Comparison of ENCODE assay signal across 19 mouse cellular contexts in genomic region chr7:128452731-128453130, GRCm38 (mm10). TPM values are rescaled to one million over a fixed set of nuclear protein-coding genes. Genes with fewer than 3 reads are reported as not detected.
DNase-seq lines count a peak whose midpoint lies in the region; ATAC-seq lines count a peak whose summit lies in the region.
"Had no signal": no experiment of that assay in that cellular context is flagged by ENCODE, and none has a peak within 500 bp of the region (broad histone marks: within the 10 kb centered on the region; RNA-seq: fewer than 3 reads in every experiment).

No protein-coding gene starts in this region.

- no peaks in the 10 kb centered on the region for H3K9me3 ChIP-seq in forebrain, embryonic 14.5 days (replicated peaks; ENCODE audit: control insufficient read depth, low read length)
- H3K9me3 ChIP-seq: G1E had no signal

- H3K4me3 ChIP-seq in forebrain, embryonic 14.5 days (ENCODE audit: low read depth, low read length) = no peak overlapping the region

- no peak overlapping the region for H3K27ac ChIP-seq in forebrain, embryonic 14.5 days (ENCODE audit: low read depth, low read length)

- H3K36me3 ChIP-seq in forebrain, embryonic 14.5 days (ENCODE audit: control insufficient read depth, insufficient read depth, low read length) = peaks cover 50% of the 10 kb centered on the region

- no peaks in the 10 kb centered on the region for H3K27me3 ChIP-seq in forebrain, embryonic 14.5 days (replicated peaks; ENCODE audit: control insufficient read depth, insufficient read depth, low read length)
- H3K27me3 ChIP-seq: CH12.LX, Patski had no signal

- H3K9ac ChIP-seq in forebrain, embryonic 14.5 days (ENCODE audit: low read length) = no peak overlapping the region

- WGBS in forebrain, embryonic 14.5 days = 90% methylated on average over 1 of the region's 1 CpGs

- H3K4me2 ChIP-seq in forebrain, embryonic 14.5 days (ENCODE audit: low read length) = no peak overlapping the region

- DNase-seq in brain, adult 2 months (ENCODE audit: low read depth, low spot score) = peak; percentile 52
- DNase-seq in forebrain, embryonic 14.5 days (ENCODE audit: low spot score) = no peak
- DNase-seq: adrenal gland, adult 2 months; adrenal gland, adult 8-10 months; adrenal gland, postnatal 10 days; adrenal gland, postnatal 14 days; adrenal gland, postnatal 25 days; adrenal gland, postnatal 36 days; B cell, adult 2 months; cerebellum, adult 11 months; cerebellum, adult 11-12 months; cerebellum, adult 18-20 months; cerebellum, adult 2 months; cerebellum, adult 8-10 months had no signal

- H3K4me1 ChIP-seq in forebrain, embryonic 14.5 days (ENCODE audit: control insufficient read depth, insufficient read depth, low read length) = peaks cover 4% of the 10 kb centered on the region; the same call in 1 of the 2 replicates

- ATAC-seq in forebrain, embryonic 14.5 days = no peak
- ATAC-seq: activated CD4-positive, CD25-positive, alpha-beta regulatory T cell, adult 4 months; CD4-positive, CD25-positive, alpha-beta regulatory T cell, adult 4 months; Patski had no signal

RNA-seq across cellular contexts. Expression of gene Tial1, which starts 8.8 kb away (rescaled TPM):
- polyA plus RNA-seq in forebrain, embryonic 14.5 days (2014; fragmentation: Nextera tagmentation; extraction: Ambion mirVana) = 30.6 and 34.6 TPM in 2 replicates

RNA-seq across cellular contexts. Expression of gene Rgs10, which starts 34.2 kb away (rescaled TPM):
- polyA plus RNA-seq in forebrain, embryonic 14.5 days (2014; fragmentation: Nextera tagmentation; extraction: Ambion mirVana) = 21.8 and 22.5 TPM in 2 replicates
